Mouse (Mus musculus): ENCODE measurements at regions not wholly inside any gene's neighbourhood (a gene's known extent, or its start where the extent isn't known, plus 50 kb on each side); places are given as distances from the start of the nearest gene placed in this dataset.

DNA sequence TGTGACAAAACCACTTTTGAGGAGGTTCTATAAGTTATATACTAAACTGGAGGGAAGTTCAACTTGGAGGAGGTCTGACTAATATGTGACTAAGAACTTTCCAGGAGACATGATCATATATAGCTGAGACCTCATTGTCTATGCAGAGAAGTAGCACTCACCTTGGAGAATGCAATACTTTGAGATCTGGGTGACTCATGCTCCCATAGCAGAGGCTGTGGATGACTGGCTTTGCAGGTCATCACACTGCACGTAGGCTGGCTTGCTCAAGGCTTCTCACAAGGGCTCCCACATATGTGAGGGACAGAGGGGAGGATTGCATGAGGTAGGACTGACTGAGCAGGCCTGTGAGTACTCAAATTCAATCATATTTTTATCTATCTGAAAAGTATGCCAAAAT, 726.7 kb downstream of the Inhba start:
- in situ Hi-C loops (cut with MboI; ENCODE audit: unreplicated experiment in 2 of 2), result no loop called here

DNA sequence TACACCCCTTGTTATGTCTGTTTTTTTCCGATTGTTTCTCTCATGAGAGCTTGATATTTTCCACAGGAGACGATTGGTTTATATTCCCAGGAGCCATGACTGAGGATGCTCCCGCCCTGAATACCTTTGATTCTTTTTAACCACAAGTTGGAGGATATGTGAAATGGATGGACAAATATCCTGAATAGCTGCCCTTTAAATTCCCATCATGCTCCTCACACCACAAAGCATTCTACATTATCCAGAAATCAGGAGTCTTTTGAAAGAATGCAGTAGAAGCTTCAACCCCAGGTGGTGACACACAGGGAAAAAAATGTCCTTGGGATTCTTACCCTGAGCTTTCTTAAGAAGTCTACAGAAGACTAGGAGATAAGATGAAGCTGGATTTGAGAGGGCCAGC, 727.9 kb downstream of the Inhba start:
- in situ Hi-C loops (cut with MboI; ENCODE audit: unreplicated experiment in 2 of 2), result no loop called here

DNA sequence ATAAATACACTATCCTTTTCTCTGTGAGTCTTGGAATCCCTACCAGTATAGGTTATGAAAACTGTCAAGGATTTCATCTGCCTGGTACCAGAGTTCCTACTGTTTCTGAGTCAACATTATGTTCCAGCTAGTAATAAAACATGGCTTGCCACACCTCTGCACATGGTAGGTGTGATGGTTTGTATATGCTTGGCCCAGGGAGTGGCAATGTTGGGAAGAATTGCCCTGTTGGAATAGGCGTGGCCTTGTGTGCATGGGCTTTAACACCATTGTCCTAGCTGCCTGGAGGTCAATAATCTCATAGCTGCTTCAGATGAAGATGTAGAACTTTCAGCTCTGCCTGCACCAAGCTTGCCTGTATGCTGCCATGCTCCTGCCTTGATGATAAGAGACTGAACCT, 732.6 kb downstream of the Inhba start:
- in situ Hi-C loops (cut with MboI; ENCODE audit: unreplicated experiment in 2 of 2), result no loop called here

DNA sequence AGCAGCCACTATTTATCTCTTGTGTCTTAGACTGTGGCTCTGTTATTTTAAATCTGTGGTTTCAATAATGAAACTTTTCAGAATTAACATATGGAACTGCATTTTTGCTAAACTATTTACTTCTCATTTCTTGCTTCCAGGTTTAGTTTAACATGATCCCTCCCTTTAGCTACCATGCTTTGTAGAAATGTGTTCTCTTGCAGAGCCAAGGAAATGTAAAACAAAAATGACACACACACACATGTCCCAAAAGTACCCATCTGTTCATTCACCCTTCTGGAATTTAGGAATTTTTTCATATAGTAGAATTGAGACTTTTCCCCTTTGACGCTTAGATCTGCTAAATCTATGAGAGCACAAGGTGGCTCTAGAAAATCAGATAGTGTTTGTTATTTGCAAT, 734.0 kb downstream of the Inhba start:
- in situ Hi-C loops (cut with MboI; ENCODE audit: unreplicated experiment in 2 of 2), result no loop called here

- in situ Hi-C loops (cut with MboI; ENCODE audit: unreplicated experiment in 2 of 2), result no loop called here
Measured at GRCm38 (mm10) chr13:16746451-16746850, 734.8 kb downstream of the Inhba start.

DNA sequence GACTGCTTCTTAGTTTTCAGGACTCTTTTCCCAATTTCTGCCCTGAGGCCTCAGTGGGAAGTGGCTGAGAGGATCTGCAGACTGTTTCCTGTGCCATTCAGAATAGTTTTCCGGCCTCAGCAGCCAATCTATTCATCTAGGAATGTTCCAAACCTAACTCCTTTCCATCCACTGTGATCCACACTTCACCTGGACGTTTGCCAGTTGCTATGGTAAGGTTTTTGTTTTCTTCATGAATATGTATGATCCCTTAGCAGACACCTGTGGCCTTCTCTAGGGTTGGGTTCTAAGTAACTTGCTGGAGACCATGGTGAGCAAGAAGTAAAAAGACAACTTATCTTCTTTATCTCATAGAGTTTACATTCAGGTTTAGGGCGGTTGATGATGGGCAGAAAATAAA, 744.6 kb downstream of the Inhba start:
- in situ Hi-C loops (cut with MboI; ENCODE audit: unreplicated experiment in 2 of 2), result no loop called here

DNA sequence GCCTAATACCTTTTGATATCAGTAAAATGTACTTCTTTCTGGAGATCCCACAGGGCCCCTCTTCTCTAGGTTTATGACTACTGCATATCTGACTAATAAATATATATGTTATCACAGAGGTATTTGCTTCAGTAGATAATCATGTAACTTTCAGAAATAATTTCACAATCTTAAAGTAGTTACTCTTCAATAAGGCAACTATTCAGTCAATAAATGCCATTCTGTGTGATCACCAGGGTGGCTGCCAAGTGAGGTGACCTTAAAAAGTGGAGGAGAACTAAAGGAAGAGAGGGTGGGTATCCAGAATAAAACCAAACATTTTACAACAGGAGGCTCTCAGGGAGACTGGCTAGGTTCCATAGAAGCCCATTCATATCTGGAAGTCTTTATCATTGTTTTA, 748.4 kb downstream of the Inhba start:
- in situ Hi-C loops (cut with MboI; ENCODE audit: unreplicated experiment in 2 of 2), result loop anchor here (5.0 kb wide), 2 partner anchors 743 to 748 kb away; partner anchors contain the start of gene Inhba (in 1 of the 2)

DNA sequence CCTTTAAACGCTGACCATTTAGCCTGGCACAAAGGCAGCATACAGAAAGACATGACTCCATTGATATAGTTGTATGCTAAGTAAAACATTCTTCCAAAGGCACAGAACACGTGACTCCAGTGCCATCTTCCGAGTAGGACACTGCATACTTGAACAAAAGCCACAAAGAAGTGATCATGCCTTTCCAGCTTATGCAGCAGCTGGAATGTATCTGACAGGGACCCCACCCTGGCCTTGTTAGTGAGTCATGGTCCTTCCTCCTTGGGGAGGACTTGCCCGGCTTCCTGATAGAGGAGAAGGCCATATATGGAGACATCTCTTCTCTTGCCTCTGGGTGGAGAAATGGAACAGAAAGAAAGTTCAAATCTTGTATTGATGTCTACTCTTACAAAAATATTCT, 749.8 kb downstream of the Inhba start:
- in situ Hi-C loops (cut with MboI; ENCODE audit: unreplicated experiment in 2 of 2), result loop anchor here (5.0 kb wide), 2 partner anchors 744 to 749 kb away; partner anchors contain the start of gene Inhba (in 1 of the 2)

GRCm38 (mm10) chr13:16762326-16762725, 750.7 kb downstream of the Inhba start:
- in situ Hi-C loops (cut with MboI; ENCODE audit: unreplicated experiment in 2 of 2), result loop anchor here (5.0 kb wide), 2 partner anchors 745 to 750 kb away; partner anchors contain the start of gene Inhba (in 1 of the 2)

GRCm38 (mm10) chr13:16762727-16763512, 751.3 kb downstream of the Inhba start:
- in situ Hi-C loops (cut with MboI; ENCODE audit: unreplicated experiment in 2 of 2), result loop anchor here (5.0 kb wide), 2 partner anchors 746 to 751 kb away; partner anchors contain the start of gene Inhba (in 1 of the 2)

DNA sequence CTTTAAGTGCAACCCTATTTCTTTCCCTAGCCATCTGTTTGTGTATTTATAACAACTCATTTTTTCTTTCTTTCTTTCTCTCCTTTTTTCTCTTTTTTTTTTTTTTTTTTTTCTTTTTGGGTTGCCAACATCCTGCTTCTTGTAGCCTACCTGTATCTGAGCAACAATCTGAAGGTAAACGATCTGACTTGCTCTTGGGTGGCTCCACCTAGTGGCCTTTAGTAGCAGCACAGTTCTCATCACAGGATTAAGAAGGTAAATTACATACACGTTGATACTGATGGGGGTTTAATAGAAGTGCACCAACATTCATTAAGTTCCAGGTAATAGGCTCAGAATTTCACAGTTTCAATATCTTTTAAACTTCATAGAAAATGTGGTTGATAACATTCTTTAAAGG, 752.1 kb downstream of the Inhba start:
- in situ Hi-C loops (cut with MboI; ENCODE audit: unreplicated experiment in 2 of 2), result loop anchor here (5.0 kb wide), 2 partner anchors 746 to 751 kb away; partner anchors contain the start of gene Inhba (in 1 of the 2)

- in situ Hi-C loops (cut with MboI; ENCODE audit: unreplicated experiment in 2 of 2), result no loop called here
Measured at GRCm38 (mm10) chr13:16769409-16769808, 757.8 kb downstream of the Inhba start.

GRCm38 (mm10) chr13:16769848-16770422, 758.3 kb downstream of the Inhba start:
- in situ Hi-C loops (cut with MboI; ENCODE audit: unreplicated experiment in 2 of 2), result no loop called here

DNA sequence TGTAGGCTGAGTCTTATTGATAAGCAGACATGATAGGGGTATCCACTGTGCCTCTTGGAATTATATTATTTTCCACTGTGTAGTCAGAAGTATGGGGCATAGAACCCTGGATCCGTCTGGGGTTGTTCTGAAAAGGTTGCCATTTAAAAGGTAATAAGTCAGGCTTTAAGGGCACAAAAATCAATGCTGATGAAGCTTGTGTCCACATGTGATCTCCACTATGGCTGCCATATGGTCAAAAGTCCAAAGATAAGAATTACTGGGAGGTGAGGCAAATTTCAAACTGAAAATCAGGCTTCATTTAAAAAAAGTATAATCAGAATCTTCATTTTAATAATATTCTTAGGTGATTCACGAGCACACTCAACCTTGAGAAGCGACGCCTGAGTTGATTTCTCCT, 760.2 kb downstream of the Inhba start:
- in situ Hi-C loops (cut with MboI; ENCODE audit: unreplicated experiment in 2 of 2), result no loop called here

DNA sequence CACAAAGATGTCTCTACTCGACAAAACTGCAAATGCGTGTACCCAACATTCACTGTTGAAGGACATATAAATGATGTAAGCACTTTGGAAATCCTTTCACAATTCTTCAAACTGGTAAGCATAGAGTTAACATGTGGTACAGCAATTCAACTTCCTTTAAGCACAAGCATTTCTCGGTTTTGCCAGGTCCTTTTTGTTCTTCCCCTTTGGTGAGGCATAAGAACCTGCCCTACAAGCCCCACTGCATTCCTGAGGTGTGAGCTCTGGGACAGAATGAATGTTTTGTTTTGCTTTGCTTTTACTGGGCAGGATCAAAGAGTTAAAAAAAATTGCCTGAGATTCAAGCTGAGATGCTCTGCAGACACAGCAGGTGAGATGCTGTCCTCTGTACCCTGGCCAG, 793.9 kb downstream of the Inhba start:
- in situ Hi-C loops (cut with MboI; ENCODE audit: unreplicated experiment in 2 of 2), result no loop called here

Data from v-Abl transformed pro-B cells (cell line).